Comparison of ENCODE assay signal across 24 mouse cellular contexts in the genomic region with DNA sequence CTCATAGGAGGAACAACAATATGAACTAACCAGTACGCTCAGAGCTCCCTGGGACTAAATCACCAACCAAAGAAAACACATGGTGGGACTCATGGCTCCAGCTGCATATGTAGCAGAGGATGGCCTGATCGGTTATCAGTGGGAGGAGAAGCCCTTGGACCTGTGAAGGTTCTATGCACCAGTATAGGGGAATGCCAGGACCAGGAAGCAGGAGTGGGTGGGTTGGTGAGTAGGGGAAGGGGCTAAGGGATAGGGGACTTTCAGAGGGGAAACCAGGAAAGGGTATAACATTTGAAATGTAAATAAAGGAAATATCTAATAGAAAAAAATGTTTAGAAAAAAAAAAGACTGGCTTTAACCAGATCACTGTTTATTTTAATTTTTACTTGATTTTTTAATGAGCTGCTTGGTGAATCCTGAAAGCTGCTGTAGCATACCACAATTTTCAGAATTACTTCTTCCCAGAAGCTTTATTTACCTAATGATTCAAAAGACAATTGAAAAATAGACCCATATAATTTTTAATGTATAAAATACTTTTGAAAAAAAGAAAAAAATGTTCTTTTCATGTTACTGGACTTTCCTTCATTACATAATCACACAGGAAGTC.
"Had no signal": no experiment of that assay in that cellular context is flagged by ENCODE, and none has a peak within 500 bp of the region (broad histone marks: within the 10 kb centered on the region; RNA-seq: fewer than 3 reads in every experiment).

No protein-coding gene starts in this region.

- H3K4me2 ChIP-seq: heart, embryonic 12.5 days; hindbrain, embryonic 12.5 days; hindbrain, embryonic 14.5 days; intestine, embryonic 15.5 days; limb, embryonic 12.5 days had no signal

- H3K36me3 ChIP-seq: heart, embryonic 10.5 days; heart, embryonic 12.5 days; hindbrain, embryonic 10.5 days; hindbrain, embryonic 12.5 days; intestine, embryonic 15.5 days; limb, embryonic 10.5 days; limb, embryonic 12.5 days had no signal

- DNase-seq: gastrocnemius, adult 2 months; gastrocnemius, postnatal 10 days; gastrocnemius, postnatal 25 days; heart, adult 18-20 months; heart, postnatal 10 days; heart, postnatal 4 days; kidney, adult 18-20 months; kidney, adult 8-10 months; kidney, postnatal 10 days; kidney, postnatal 25 days; kidney, postnatal 4 days had no signal

- H3K9me3 ChIP-seq: heart, embryonic 10.5 days; heart, embryonic 12.5 days; hindbrain, embryonic 10.5 days; hindbrain, embryonic 12.5 days; intestine, embryonic 15.5 days; limb, embryonic 10.5 days; limb, embryonic 12.5 days had no signal

- H3K4me1 ChIP-seq: heart, embryonic 10.5 days; heart, embryonic 12.5 days; hindbrain, embryonic 10.5 days; hindbrain, embryonic 12.5 days; intestine, embryonic 15.5 days; limb, embryonic 10.5 days; limb, embryonic 12.5 days had no signal

- H3K27ac ChIP-seq: gastrocnemius, adult 2 months; heart, embryonic 10.5 days; hindbrain, embryonic 10.5 days; hindbrain, embryonic 12.5 days; hindbrain, embryonic 14.5 days; intestine, embryonic 15.5 days; layer of hippocampus, adult 2 months; left cerebral cortex, adult 2 months; limb, embryonic 10.5 days; limb, embryonic 12.5 days had no signal

- H3K4me3 ChIP-seq: gastrocnemius, adult 2 months; heart, embryonic 10.5 days; heart, embryonic 12.5 days; hindbrain, embryonic 10.5 days; hindbrain, embryonic 12.5 days; intestine, embryonic 15.5 days; layer of hippocampus, adult 2 months; left cerebral cortex, adult 2 months; limb, embryonic 10.5 days; limb, embryonic 12.5 days had no signal

- H3K27me3 ChIP-seq: heart, embryonic 12.5 days; hindbrain, embryonic 12.5 days; intestine, embryonic 15.5 days; limb, embryonic 12.5 days had no signal

- ATAC-seq: hindbrain, embryonic 16.5 days; inflammation-experienced regulatory T-cells, adult 6 months; intestine, embryonic 15.5 days; intestine, postnatal 0 days had no signal

- H3K9ac ChIP-seq: heart, embryonic 12.5 days; hindbrain, embryonic 12.5 days; hindbrain, embryonic 14.5 days; intestine, embryonic 15.5 days; limb, embryonic 12.5 days had no signal
